Mouse (Mus musculus): ENCODE measurements around the gene Fbn1.
A peak's percentile ranks its signal among the peaks of the same experiment; 100 is the strongest.
"Not testable (repeated sequence)": the region's sequence is repeated elsewhere in the genome, so short reads cannot be mapped to it uniquely, and the experiment has no call there.

The Fbn1 gene

GRCm38 (mm10) chr2:125293969-125294491 lies 213.8 kb downstream of the Fbn1 start:
- no peak for DNase-seq (ENCODE audit: low read depth)

DNA sequence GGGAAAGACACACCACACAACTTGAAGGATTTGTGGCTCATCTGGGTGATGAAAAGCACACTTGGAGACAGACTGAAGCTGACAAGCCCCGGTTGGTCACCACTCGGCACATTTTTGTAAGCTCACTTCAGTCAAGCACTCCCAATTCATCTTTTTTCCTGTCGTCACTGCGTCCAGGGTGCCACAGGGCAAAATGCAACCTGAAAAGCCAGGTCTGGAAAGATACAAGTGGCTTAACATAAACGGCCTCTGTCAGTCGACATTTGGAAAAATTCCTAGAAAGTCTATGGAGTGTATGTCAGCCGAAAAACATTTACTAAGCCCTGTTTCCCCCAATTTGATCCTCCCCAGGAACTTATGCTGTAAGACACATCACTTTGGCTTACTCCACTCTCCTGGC lies 215.2 kb downstream of the Fbn1 start:
- DNase-seq (ENCODE audit: low read depth) = no peak

GRCm38 (mm10) chr2:125291101-125291500 lies 216.7 kb downstream of the Fbn1 start:
- DNase-seq (ENCODE audit: low read depth) = no peak

GRCm38 (mm10) chr2:125290197-125290965 lies 217.4 kb downstream of the Fbn1 start:
- DNase-seq (ENCODE audit: low read depth) = no peak

- DNase-seq (ENCODE audit: low read depth) = no peak
Observed at GRCm38 (mm10) chr2:125285777-125286176, 222.0 kb downstream of the Fbn1 start.

DNA sequence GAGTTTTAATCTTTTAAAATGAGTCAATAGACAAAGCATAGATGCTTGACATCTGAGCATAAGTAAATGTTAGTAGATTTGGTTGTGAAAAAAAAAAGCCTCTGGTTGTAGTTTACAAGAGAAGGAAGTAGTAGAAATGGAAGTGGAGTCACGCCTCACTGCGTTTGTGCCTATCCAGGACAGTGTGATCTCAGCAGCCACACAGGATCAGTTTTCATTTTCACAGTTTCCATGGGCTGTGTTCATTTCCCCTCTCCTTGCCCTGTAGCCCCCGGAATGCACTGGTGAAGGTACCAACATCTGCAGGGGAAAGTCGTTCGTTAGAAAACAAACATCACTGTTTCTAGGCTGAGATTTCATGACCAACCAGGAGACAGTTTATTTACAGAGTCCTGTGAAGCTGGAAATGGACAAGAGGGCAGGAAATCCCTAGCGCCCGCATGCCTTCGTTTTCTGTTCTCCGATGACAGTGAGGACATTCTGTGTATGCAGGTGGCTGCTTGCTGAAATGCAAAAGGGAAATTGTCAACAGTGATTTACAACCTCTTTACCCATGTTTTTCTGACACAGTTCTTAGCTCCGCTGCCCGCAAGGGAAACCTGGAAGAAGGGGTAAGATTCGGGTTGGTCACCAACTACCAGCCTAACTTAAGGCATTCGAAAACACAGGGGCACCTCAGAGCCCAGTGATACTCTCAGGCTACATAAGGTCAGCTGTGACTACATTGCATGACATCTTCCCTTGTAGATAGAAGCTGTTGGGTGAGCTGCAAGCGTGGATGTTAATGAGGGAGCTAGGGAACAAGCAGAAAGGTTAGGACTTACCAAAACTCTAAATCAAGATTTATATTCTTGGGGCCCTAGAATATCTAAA lies 225.2 kb downstream of the Fbn1 start:
- no peak for DNase-seq (ENCODE audit: low read depth)

DNA sequence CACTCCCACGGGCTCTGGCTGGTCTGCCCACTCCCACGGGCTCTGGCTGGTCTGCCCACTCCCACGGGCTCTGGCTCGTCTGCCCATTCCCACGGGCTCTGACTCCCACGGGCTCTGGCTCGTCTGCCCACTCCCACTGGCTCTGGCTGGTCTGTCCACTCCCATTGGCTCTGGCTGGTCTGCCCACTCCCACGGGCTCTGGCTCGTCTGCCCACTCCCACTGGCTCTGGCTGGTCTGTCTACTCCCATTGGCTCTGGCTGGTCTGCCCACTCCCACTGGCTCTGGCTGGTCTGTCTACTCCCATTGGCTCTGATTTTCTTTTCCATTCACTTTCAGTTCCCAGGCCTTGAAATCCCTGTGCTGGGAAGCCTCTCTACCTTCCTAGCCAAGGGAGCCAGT lies 227.8 kb downstream of the Fbn1 start:
- DNase-seq (ENCODE audit: low read depth) = not testable (repeated sequence)

DNA sequence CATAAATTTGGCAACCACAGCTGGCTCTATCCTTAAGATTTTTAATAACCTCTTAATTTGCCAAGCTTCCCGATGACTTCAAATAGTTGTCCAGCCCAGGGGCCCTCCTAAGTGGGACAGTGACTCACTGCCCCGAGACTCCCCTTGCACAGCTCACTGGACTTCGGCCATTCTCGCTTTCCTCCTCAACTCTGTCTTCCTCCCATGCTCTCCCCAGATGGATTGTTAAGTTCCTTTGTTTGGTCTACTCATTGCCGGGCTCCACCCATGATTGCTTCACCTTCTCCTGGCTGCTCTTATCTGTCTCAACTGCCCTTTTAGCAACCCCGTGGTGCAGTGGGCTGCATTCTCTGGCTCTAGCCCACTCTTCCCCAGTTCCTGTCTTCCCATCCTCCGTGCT lies 229.3 kb downstream of the Fbn1 start:
- DNase-seq (ENCODE audit: low read depth) = no peak

DNA sequence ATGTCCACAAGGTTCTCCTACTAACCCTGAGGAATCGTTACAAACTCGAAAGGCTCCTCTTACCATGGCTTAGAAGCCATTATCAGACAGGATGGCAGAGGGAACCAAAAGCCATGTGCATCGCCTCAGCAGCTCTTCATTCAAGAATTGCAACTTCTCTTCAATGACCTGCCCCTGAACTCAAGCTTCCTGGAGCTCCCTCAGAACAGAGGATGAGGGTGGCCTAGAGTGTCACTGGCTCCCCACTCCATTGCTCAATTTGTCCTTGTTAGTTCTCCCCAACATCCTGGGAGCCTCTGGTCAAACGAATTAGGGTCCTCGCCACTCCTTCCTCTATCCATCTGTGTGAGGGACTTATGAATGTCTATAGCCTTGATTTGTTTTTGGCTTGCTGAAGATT lies 231.1 kb downstream of the Fbn1 start:
- DNase-seq (ENCODE audit: low read depth) = no peak

- no peak for DNase-seq (ENCODE audit: low read depth)
Observed at GRCm38 (mm10) chr2:125275617-125276016, 232.2 kb downstream of the Fbn1 start.

- no peak for DNase-seq (ENCODE audit: low read depth)
Observed at GRCm38 (mm10) chr2:125268876-125269275, 238.9 kb downstream of the Fbn1 start.

DNA sequence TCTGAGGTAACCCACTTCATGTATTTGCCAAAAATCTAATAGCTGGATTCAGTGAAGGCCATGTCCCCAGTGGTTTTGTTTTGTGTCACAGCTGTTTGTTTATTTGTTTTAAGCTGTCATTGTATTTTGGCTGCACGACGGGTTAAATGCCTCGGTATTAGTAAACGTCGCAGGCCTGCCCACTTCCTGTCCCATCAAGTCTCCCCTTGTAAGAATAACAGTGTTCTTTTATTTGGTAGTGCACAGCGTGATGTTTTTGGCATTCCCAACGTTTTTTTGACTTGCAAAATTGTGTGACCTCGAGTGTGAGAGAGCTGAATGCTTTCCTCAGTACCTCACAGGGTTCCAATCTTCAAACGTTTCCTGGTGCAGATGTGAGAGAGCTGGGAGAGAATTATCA lies 244.0 kb downstream of the Fbn1 start:
- DNase-seq (ENCODE audit: low read depth) = no peak

GRCm38 (mm10) chr2:125263056-125263455 lies 244.7 kb downstream of the Fbn1 start:
- DNase-seq (ENCODE audit: low read depth) = no peak

- DNase-seq (ENCODE audit: low read depth) = no peak
Observed at GRCm38 (mm10) chr2:125260326-125260725, 247.5 kb downstream of the Fbn1 start.

GRCm38 (mm10) chr2:125259230-125260120 lies 248.3 kb downstream of the Fbn1 start:
- peak; percentile 61 for DNase-seq (ENCODE audit: low read depth)

- DNase-seq (ENCODE audit: low read depth) = no peak
Observed at GRCm38 (mm10) chr2:125255886-125256285, 251.9 kb downstream of the Fbn1 start.

GRCm38 (mm10) chr2:125254630-125255029 lies 253.2 kb downstream of the Fbn1 start:
- no peak for DNase-seq (ENCODE audit: low read depth)

DNA sequence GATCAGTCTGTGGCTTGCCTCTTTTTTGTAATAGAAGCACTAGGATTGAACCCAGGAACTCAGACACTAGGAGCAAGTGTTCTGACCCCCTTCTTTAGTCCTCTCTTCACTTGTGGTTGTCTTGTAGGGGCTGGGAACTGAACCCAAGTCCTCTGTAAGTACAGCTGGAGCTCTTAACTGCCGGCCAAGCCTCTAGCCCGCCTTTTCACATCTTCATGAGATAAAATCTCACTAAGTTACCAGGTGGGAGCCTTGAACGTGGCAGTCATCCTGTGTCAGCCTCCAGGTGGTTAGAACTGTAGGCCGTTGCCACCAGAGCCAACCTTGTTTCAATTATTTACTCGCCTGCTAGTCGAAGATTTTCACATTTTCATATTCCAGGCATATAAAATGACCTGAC lies 254.1 kb downstream of the Fbn1 start:
- no peak for DNase-seq (ENCODE audit: low read depth)

DNA sequence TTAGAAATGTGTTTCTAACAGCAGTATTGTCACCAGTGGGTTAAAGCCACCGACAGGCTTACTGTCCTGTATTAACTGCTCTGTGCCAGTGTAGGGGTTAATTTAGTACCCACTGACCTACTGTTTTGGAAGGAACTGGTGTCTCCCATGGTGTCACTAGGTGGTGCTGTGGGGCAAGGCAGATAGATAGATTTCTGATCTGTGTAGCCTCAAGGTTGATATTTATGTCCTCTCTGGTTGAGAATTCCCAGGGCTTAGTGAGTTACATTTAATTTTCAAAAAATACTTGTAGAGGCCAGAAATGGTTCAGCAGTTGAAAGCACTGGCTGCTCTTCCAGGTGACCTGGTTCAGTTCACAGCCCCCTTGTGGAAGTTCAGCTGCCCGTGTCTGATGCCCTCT lies 255.5 kb downstream of the Fbn1 start:
- peak; percentile 70 for DNase-seq (ENCODE audit: low read depth)

DNA sequence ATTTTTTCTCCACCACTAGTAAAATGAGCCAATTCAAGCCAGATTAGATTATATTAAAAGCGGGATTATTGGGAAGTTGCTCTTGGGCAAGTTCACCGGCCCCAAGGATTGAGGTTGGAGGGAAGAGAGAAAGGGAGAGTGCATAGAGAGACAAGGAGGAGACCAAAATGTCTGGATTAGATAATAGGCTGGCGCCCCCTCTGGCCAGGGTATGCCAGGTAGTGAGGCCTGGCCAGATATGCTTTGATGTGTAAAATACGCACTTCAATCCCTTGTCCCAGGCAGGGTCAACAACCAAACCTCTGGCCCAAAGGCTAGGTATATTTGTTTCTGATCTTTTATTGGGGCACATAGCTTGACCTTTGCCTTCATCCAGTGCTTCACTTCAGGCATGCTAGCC lies 256.0 kb downstream of the Fbn1 start:
- DNase-seq (ENCODE audit: low read depth) = peak; percentile 46
